Mouse (Mus musculus) spleen, postnatal 14 days (tissue): ENCODE data around the gene Cntnap5a.

ENCODE experiments used
- DNase-seq, 2 experiments: peaks; one replicate each; pipeline ENCODE4 v3.0.0; 2021 to 2022; ENCODE audit warnings: low spot score in 2 of 2

Cntnap5a gene

DNA sequence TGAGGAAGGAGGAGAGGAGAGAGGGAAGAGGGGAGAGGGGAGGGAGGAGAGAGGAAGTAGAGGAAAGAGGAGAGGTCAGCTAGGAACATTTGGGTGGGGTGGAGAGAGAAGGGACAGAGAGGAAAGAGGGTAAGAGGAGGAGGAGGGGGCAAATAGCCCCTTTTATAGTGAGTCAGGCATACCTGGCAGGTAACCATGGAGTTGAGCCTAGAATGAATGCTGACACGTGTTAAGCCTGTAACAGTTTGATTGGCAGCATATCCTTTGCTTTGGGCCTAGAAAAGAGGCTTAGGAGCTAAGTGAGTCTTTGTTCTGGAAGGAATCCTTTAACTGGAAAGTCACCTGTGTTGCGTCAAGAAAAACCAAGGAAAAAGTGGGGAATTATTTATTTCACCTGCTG is 681.6 kb downstream of the Cntnap5a start:
- DNase-seq: no peak

DNA sequence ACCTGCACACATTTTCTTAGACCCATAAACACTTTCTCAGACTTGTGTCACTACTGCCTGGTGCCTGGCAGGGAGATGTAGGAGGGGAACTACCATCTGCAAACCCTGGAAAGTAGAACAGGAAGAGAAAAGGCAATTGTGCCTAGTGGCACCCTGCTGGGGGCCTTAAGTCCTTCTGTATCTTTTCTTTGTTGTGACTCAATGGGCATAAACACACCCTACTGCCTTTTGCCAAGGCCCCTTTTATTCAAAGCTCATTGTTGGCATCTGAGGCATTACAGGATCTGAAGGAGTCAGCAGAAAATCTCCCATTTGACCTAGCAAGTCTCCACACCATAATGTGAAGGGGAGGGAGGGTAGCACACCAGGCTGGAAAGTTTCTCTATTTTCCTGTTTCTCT is 682.2 kb downstream of the Cntnap5a start:
- no peak for DNase-seq

DNA sequence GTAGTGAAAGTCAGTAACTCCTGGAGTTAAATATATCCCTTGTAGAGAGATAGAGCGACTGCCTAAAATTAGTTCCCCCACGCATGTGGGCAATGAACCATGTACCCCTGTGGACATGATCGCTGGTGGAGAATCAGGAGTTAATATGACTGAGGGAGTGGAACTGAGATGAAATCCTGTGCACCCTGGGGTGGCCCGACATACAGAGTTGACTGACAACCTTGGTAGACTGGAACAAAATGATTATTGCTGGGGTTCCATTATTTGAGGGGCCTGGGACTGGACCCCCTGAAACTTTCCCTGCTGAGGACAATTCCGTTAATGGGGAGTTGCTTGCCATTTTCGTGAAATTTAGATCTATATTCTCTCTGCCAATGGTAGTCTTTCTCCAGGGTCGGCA is 683.0 kb downstream of the Cntnap5a start:
- no peak for DNase-seq

DNA sequence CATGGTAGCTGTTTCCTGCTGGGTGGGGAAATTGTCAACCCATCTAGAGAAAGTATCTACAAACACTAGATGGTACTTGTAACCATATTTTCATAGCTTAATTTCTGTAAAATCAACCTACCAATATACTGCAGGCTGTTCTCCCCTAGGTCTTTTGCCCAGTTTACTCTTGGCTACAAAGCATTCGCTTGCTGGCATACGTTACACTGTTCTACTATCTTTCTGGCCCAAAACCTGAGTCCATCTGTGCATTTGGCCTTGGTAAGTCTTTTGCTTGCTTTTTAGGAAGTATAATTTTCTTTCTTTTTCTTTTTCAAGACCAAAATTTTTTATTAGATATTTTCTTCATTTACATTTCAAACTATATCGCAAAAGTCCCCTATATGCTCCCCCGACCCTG is 686.3 kb downstream of the Cntnap5a start:
- DNase-seq: no peak

DNA sequence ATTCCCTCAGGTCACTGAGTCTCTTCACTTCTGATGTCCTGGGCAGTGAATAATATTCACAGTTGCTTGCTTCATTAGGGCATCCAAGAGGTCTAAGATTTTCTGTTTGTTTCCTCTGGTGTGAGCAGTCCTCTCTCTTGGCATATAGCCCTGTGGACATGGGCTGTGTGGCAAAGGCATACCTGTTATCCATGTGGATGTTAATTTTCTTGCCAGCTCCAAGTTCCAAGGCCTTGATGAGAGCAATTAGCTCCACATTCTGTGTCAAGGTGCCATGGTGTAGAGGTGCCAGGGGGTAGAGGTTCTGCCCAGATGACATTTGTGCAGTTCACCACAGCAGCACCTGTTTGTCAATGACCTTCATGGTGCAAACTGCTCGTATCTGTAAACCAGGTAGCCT is 689.0 kb downstream of the Cntnap5a start:
- no peak for DNase-seq

DNA sequence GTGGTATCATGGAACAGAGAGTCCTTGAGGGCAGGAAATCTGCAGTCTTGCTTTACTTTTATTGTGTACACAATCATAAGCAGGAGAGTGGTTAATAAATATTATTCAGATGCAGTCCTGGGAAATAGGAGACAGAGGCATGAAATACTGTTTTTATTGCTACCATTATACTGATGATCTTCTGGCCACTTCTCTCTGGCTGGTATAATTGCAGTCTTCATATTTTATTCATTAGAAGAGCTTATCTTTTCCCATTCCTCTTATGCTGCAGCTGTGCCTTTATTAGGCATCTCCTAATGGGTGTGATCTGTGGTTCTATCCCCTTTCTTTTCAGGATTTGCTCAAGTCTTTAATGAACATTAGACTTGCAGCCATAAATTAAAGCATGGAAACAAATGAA is 707.8 kb downstream of the Cntnap5a start:
- no peak for DNase-seq

DNA sequence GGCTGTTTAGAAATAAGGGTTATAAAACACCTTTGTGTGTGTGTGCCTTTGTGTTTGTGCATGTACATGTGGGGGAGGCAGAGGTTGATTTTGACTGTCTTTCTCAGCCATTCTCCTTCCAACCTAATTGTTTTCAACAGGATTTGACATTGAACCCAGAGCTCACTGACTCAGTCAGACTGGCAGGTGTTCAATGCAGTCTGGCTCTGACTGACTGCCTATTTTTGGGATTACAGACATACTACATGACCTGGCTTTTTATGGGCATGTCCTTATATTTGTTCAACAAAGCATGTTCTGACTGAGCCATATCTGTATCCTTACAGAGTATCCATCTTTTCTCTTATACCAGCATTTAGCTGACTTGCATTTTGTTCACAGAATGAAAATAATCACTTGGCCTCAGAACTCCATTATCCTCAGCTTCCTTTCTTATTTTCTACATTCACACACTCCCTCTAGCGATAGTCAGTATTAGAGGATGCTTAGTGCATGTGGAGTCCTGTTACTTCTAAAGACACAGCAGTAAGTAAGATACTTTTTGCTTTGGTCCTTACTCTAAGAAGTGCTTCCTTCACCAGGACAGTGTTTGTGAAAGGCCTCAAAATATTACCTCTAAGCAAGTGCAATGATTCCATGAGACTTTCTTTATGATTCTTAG is 717.6 kb downstream of the Cntnap5a start:
- DNase-seq: no peak

- DNase-seq: no peak
Observed at GRCm38 (mm10) chr1:116409836-116410235, 725.3 kb downstream of the Cntnap5a start.

DNA sequence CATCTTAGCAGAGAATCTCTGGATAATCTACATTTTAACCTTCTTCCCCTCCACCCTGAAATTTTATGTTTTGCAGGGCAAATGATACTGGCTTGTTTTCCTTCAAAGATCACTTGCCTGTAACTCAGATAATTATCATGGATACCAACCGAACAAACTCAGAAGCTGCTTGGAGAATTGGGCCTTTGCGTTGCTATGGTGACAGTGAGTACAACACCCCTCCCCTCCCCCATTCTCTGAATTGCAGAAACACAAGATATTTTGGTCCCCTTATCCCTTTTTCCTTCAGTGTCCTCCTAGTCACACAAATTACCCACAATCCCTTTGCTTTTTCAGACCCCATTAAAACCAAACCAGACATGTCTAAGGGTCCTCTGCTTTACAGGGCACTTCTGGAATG is 743.8 kb downstream of the Cntnap5a start:
- DNase-seq: no peak

DNA sequence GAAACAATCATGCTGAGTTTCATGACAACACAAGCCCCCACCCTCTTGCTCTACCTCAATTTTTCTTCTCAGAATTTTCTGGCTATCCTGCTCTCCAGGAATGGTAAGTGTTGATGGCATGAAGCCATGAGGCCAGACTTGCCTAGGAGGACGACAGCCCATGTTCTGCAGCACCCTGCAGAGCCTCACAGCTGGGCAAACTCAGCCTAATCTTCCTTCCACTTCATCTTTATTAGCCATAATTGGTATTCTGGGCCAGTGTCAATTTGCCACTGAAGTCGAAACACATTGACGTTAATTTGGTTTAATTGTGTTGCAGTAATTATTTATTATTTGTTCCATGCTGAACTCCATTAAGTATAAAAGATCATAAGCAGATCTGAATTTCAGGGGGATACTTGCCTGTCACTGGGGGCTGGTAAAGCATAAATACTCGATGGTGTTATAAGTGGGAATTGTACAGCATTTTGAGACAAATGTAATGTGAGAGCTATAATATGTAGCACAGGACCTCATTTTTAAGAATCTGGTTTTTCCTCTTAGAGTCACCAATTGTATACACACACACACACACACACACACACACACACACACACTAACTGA is 770.7 kb downstream of the Cntnap5a start:
- no peak for DNase-seq

DNA sequence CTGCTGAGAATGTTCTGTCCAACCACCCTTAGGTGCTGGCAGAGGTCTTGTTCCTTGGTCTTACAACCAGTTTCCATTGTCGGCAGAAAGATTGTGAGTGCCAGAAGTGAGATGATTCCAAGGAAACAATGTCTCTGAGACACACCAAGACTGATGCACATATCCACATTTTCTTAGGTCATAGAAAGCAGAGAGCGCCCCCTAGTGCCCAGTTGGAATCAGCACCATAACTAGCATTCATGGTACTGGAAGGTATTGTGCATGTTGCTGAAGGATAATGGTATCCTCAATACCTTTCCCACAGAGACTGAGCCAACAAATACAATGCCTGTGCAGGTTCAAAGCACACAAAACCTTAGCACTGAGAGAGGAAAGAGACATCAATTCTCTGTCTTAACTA is 793.1 kb downstream of the Cntnap5a start:
- DNase-seq: no peak

GRCm38 (mm10) chr1:116488780-116489569 is 804.4 kb downstream of the Cntnap5a start:
- no peak for DNase-seq

DNA sequence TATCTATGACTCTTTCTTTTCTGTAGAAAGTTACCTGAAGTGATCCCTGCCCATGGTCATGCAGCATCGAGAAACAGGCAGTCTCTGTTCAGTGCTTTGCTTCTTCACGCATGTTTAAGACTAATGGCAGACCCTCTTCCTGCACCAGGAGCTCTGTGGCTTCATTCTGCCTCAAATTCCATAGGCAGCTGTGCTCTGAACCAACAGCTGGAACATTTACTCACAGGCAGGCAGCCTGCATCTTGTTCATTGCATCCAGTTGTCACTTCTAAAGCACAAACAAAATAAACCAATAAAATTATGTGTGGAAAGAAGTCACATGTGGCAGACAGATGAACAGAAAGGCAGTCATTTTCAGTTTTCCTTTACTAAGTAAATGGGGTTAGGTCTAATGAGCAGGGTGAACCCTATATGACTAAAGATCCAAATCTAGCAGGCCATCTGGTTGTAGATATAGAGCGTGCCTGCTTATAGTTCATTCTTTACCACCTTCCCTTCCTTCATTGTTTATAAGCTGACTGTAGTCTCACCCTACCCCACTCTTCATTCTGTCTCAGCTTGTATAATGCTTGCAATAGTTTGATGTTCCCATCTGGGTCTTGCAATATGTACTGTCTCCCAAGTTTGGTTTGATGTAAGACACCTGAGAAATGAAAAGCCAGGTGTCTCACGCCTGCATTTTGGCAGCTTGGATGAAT is 893.6 kb downstream of the Cntnap5a start:
- DNase-seq: no peak

- no peak for DNase-seq
Observed at GRCm38 (mm10) chr1:116616272-116616671, 931.7 kb downstream of the Cntnap5a start.
